Mouse (Mus musculus) CH12.LX (cell line): ENCODE data around the gene Mdga1.

ENCODE experiments used
- CHD1 ChIP-seq: IDR thresholded peaks from 2 replicates; pipeline ENCODE4 v1.6.1; 2012; ENCODE audit warnings: low read depth, low read length, improper control_type of control experiment, inconsistent platforms
- EP300 ChIP-seq: IDR thresholded peaks from 2 replicates; pipeline ENCODE4 v1.6.1; 2011; ENCODE audit warnings: low read length, improper control_type of control experiment
- NELFE ChIP-seq: IDR thresholded peaks from 2 replicates; pipeline ENCODE4 v1.6.1; 2011; ENCODE audit warnings: low read depth, low read length, improper control_type of control experiment
- SIN3A ChIP-seq: IDR thresholded peaks from 2 replicates; pipeline ENCODE4 v1.6.1; 2012; ENCODE audit warnings: low read length, improper control_type of control experiment, inconsistent platforms
- SMC3 ChIP-seq: IDR thresholded peaks from 2 replicates; pipeline ENCODE4 v1.6.1; 2011; ENCODE audit warnings: low read depth, low read length, improper control_type of control experiment
- USF1 ChIP-seq: IDR thresholded peaks from 2 replicates; pipeline ENCODE4 v1.6.1; 2014; ENCODE audit warnings: low read depth, mild to moderate bottlenecking, inconsistent platforms, low read length, improper control_type of control experiment
- ZC3H11A ChIP-seq: IDR thresholded peaks from 2 replicates; pipeline ENCODE4 v1.6.1; 2012; ENCODE audit warnings: low read depth, mild to moderate bottlenecking, inconsistent platforms, low read length, improper control_type of control experiment

- TF ChIP-seq SMC3, result no peak
- no peak for TF ChIP-seq ZC3H11A
- TF ChIP-seq CHD1, result no peak
- TF ChIP-seq EP300, result no peak
- no peak for TF ChIP-seq SIN3A
- no peak for TF ChIP-seq USF1
- TF ChIP-seq NELFE, result no peak
Measured at GRCm38 (mm10) chr17:29931224-29931945, 38.5 kb downstream of the Mdga1 start.
